Mouse (Mus musculus) bone marrow, adult 2 months (tissue): Measurements from ENCODE around the gene Trappc3.

Experiments
- CTCF ChIP-seq: fragments of 200-500 bp; IDR thresholded peaks from 2 replicates; pipeline ENCODE4 v1.5.1; 2011; ENCODE audit warnings: low read length, control low read depth; ENCODE audit not compliant: control insufficient read depth, insufficient read depth
- POLR2A ChIP-seq: fragments of 200-500 bp; IDR thresholded peaks from 2 replicates; pipeline ENCODE4 v1.6.1; 2011; ENCODE audit warnings: low read depth, mild to moderate bottlenecking, control low read depth, low read length, borderline replicate concordance; ENCODE audit not compliant: control insufficient read depth

DNA sequence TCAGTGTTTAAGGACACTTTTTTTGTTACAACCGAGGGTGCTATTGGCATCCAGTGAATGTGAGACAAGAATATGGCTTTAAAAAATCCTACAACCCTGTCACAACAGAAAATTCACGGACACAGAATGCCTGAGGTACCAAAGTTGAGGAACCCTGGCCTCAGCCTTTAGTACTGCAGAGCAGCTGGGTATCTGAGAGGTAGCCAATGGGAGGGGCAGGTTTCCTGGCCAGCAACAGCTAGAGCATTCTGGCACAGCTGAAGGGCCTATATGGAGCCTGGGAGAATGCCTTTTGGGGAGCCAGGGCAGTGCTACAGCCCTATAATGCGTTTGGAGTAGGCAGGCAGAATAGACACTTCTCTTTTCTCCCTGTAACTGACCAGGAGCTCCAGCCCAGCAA lies 3.1 kb upstream of the Trappc3 start:
- TF ChIP-seq CTCF (no peak), POLR2A (no peak)
